Mouse (Mus musculus) ES-CJ7 (cell line): ENCODE measurements around the gene Pcgf6.

ENCODE experiments used
- DNase-seq: peaks from one replicate; pipeline ENCODE4 v3.0.0; 2011; ENCODE audit warnings: low read depth, low spot score

Pcgf6 gene

GRCm38 (mm10) chr19:47050271-47051032 lies at the start of gene Pcgf6:
TSS of gene Pcgf6 (minus strand) at chr19:47050906.
- DNase-seq: peak; percentile 96

DNA sequence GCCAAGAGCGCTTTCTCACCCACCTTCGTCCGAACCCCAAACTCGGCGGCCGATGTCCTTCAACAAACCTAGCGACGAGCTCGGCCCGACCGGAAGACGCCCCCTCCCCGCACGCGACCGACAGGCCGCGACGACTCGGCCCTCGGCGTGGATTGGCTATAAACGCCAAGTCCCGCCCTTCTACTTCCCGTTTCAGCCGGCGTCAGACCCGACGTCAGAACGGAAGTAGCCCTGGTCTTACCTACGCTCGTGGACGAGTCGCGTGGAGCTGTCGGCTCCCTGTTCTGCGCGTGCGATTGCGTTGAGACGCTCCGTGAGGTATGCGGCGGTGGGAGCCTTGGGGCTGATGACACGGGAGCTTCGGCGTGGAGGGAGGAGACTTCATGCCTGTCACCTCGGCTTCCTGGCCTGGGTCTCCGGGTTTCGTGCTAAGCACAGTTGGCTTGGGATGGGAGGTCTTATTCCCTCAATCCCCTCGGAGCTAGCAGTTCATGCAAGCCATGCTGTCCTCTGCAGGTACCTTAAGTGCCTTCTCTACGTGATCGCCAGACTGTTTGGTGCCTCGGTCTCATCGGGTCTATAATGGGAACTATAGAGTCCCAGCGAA lies 39.9 kb upstream of the Pcgf6 start, which contains the start of the genes Usmg5 and Pdcd11:
Gene Usmg5, minus strand, starts transcription at position 98 of the 607 bp plus-strand sequence.
Gene Pdcd11, plus strand, starts transcription at position 219 of the 607 bp plus-strand sequence.
- peak; percentile 97 for DNase-seq

DNA sequence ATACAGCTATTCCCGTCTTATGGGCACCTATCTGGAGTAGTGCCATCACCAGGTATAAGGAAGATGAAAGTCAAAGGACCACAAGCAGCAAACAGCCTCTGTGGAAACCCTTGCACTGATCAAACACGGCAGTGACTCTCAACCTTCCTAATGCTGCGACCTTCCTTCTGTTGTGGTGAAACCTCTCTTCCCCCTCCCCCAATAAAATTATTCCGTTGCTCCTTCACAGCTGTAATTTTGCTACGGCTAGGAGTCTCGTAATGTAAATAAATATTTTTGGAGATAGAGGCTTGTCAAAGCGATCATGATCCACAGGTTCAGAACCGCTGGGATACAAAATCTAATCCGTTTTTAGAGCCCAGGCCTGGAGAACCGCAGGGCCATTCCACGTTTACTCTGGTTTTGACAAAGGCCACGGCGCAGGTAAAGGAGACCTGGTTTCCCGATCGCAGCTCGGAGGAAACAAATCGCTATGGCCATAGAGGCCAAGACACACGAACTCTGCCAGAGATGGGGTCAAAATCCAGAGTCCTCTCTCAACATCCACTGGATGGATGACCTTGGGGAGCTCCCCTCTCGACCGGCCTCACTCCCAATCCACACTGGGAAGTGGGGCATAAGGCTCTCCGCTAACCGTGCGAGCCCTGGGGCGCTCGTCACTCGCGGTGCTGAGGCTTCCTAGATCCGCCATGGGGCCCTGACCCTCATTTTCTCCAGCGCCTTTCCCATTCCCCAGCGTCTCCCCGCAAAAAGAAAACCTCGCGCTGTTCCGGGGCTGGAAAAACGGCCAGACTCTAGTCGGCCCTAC lies 39.2 kb upstream of the Pcgf6 start:
- DNase-seq: no peak

DNA sequence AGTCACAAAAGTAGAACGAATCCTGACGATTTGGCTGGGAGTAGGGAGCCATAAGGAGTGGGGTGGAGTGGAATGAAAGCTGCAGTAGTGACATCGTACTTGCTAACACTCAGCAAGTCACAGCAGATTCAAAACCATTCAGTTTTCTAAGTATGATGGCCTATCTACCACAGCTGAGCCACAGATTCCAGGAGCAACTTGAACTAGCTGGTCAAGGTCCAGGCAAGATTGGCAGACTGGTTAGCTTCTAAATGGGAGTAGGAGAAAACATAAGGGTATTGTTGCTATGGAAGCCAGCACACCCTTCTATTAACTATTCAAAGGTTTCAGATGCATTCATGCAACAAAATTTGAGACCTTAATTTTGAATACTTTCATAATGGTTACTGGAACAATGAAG lies 37.5 kb upstream of the Pcgf6 start:
- DNase-seq: no peak

- peak; percentile 75 for DNase-seq
Observed at GRCm38 (mm10) chr19:47067924-47068611, 17.4 kb upstream of the Pcgf6 start.

DNA sequence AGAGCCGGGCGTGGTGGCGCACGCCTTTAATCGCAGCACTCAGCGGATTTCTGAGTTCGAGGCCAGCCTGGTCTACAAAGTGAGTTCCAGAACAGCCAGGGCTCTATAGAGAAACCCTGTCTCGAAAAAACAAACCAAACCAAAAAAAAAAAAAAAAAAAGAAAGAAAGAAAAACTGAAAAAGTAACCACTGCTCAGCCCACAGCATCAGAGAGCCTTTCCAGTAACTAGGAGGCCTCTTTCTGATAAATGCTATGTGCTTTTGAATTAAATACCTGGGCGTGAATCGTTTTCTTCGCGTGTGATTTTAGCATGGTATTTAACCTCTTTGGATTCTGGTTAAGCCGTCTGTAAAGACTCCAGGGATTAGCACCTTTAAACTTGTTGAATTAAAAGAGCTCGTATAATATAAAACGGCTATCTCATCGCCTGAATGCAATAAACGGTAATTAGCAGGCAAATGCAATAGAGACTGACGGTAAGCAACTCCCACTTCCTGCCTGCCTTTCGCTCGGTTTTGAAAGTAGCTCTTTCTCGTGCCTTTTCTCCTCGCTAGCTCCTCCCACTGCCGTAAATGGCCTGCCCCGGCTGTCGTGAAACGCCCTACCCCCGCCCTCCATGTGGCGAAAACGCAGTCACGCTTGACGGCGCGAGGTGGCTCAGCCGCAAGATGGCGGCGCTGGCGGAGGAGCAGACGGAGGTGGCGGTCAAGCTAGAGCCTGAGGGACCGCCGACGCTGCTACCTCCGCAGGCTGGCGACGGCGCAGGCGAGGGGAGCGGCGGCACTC lies 16.6 kb upstream of the Pcgf6 start, which contains the start of gene Taf5:
Gene Taf5, plus strand, starts transcription at position 651 of the 787 bp plus-strand sequence.
- DNase-seq: peak; percentile 99

GRCm38 (mm10) chr19:47065860-47066259 lies 15.2 kb upstream of the Pcgf6 start:
- DNase-seq: no peak

- DNase-seq: no peak
Observed at GRCm38 (mm10) chr19:47057684-47058083, 7.0 kb upstream of the Pcgf6 start.

- no peak for DNase-seq
Observed at GRCm38 (mm10) chr19:47053471-47053870, 2.8 kb upstream of the Pcgf6 start.

DNA sequence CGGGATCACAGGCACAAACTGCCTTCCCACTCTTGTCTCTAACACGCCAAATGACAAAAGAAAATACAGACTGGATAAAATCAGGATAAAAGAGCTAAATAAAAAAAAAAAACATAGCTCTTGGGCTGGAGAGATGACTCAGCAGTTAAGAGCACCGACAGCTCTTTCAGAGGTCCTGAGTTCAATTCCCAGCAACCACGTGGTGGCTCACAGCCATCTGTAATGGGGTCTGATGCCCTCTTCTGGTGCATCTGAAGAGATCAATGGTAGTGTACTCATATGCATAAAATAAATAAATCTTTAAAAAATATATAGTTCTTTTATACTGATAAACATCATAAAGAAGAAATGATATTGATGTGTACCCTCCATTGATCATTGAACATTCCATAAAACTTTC lies 2.2 kb upstream of the Pcgf6 start:
- no peak for DNase-seq

DNA sequence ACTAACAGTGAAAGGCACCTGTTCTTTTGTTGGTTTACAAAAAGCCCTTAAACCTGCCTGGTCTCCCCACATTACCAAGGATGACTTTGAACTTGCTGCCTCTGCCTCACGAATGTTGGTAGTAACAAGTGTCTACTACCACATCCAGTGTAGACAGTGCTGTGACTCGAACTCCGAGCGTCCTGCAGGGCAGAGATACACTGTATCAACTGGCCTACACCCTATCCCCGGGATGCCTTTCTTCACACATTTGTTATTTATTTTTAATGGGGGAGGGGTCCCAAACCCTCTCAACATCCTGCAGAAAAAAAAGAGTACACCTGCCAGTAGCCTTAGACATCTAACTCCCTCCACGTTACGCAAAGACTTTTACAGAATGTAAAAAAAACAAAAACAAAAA lies 866 bp downstream of the Pcgf6 start:
- DNase-seq: no peak

- DNase-seq: peak; percentile 48
Observed at GRCm38 (mm10) chr19:47049061-47049460, 1.6 kb downstream of the Pcgf6 start.

DNA sequence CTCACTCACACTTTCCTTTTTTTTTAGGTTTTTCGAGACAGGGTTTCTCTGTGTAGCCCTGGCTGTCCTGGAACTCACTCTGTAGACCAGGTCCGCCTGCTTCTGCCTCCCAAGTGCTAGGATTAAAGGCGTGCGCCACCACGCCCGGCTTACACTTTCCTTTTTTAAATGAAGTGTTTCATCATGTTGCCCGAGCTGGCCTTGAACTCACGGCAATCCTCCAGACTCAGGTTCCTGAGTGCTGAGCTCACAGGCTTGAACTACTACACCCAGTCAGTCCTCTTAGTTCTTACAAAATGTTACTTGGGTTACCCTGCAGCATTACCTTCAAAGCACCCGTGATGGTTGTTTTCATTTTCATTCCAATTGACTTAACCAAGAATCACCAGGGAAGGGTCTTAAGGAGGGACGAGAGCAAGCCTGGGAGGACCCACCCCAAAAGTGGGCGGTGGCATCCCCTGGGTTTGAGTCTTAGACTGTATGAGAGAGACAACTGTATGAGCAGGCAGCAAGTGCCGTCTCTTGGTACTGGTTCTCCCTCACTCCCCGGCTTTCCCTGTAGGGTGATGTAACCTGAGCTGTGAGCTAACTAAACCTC lies 3.4 kb downstream of the Pcgf6 start:
- peak; percentile 92 for DNase-seq

- DNase-seq: no peak
Observed at GRCm38 (mm10) chr19:47046343-47046742, 4.4 kb downstream of the Pcgf6 start.

DNA sequence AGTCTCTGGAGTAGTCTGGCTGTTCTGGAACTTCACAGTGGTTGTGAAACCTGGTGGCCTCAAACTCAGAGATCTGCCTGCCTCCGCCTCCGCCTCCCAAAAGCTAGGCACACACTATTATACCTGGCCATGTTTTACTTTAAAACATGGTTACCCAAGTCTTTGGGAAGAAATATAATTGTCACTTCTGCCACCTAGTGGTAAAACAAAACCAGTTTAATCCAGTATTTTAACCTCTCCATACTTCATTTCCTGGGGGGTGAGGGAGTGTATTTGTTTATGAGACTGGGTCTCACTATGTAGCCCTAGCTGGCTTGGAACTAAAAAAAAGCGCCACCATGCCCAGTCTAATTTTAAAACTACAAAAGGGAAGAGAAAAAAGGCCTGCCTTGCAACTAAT lies 7.1 kb downstream of the Pcgf6 start:
- DNase-seq: no peak

GRCm38 (mm10) chr19:47040720-47041473 lies 9.8 kb downstream of the Pcgf6 start:
- DNase-seq: no peak

GRCm38 (mm10) chr19:47036596-47036995 lies 14.1 kb downstream of the Pcgf6 start:
- DNase-seq: no peak

DNA sequence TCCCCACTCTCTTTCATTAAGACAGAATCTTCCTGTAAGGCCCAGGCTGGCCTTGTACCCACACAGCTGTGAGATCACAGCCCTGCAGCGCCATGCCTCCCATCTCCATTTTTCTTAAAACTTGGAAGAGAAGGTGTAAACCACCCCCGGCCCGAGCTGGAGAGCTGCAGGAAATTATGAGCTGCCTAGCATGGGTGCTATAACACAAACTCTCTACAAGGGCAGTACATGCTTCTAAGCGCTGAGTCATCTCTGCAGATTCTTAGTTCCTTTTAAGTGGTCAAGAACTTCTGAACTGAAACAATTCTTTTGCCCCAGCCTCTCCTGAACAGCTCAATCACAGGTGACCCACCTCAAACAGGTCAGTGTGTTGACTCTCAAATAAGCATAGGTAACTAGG lies 15.8 kb downstream of the Pcgf6 start:
- no peak for DNase-seq

GRCm38 (mm10) chr19:47031770-47032169 lies 18.9 kb downstream of the Pcgf6 start:
- DNase-seq: no peak

- no peak for DNase-seq
Observed at GRCm38 (mm10) chr19:47029796-47030195, 20.9 kb downstream of the Pcgf6 start.
